Mouse (Mus musculus) CH12.LX (cell line): Measurements from ENCODE around the gene Pdk2.

Experiments used
- CHD2 ChIP-seq: IDR thresholded peaks from 2 replicates; pipeline ENCODE4 v1.6.1; 2011; ENCODE audit warnings: low read length, improper control_type of control experiment
- CTCF ChIP-seq, 2 experiments: IDR thresholded peaks in 1 of 2; conservative IDR thresholded peaks in 1 of 2; 2 replicates each; pipeline ENCODE4 v1.5.1; 2011 to 2012; ENCODE audit warnings: low read depth in 2 of 2, low read length in 2 of 2, improper control_type of control experiment in 1 of 2, inconsistent platforms in 1 of 2, mild to moderate bottlenecking in 1 of 2, moderate library complexity in 1 of 2
- ELF1 ChIP-seq: IDR thresholded peaks from 2 replicates; pipeline ENCODE4 v1.6.1; 2014; ENCODE audit warnings: low read depth, mild to moderate bottlenecking, inconsistent platforms, low read length, improper control_type of control experiment
- EP300 ChIP-seq: IDR thresholded peaks from 2 replicates; pipeline ENCODE4 v1.6.1; 2011; ENCODE audit warnings: low read length, improper control_type of control experiment
- ETS1 ChIP-seq: conservative IDR thresholded peaks from 2 replicates; pipeline ENCODE4 v1.6.1; 2012; ENCODE audit warnings: low read depth, mild to moderate bottlenecking, inconsistent platforms, low read length, improper control_type of control experiment, moderate library complexity
- KAT2A ChIP-seq: IDR thresholded peaks from 2 replicates; pipeline ENCODE4 v1.6.1; 2012; ENCODE audit warnings: low read length, improper control_type of control experiment, inconsistent platforms; ENCODE audit not compliant: insufficient replicate concordance
- MAX ChIP-seq: IDR thresholded peaks from 2 replicates; pipeline ENCODE4 v1.6.1; 2011; ENCODE audit warnings: low read length, improper control_type of control experiment
- MAZ ChIP-seq: IDR thresholded peaks from 2 replicates; pipeline ENCODE4 v1.6.1; 2012; ENCODE audit warnings: low read depth, mild to moderate bottlenecking, inconsistent platforms, low read length, improper control_type of control experiment, moderate library complexity
- MEF2A ChIP-seq: IDR thresholded peaks from 2 replicates; pipeline ENCODE4 v1.6.1; 2014; ENCODE audit warnings: low read depth, mild to moderate bottlenecking, inconsistent platforms, low read length, improper control_type of control experiment, borderline replicate concordance
- POLR2A ChIP-seq: IDR thresholded peaks from 2 replicates; pipeline ENCODE4 v1.6.1; 2011; ENCODE audit warnings: low read depth, mild to moderate bottlenecking, improper control_type of control experiment, low read length
- RAD21 ChIP-seq: IDR thresholded peaks from 2 replicates; pipeline ENCODE4 v1.6.1; 2011; ENCODE audit warnings: low read depth, mild to moderate bottlenecking, low read length, improper control_type of control experiment, moderate library complexity
- SIN3A ChIP-seq: IDR thresholded peaks from 2 replicates; pipeline ENCODE4 v1.6.1; 2012; ENCODE audit warnings: low read length, improper control_type of control experiment, inconsistent platforms
- TCF12 ChIP-seq: IDR thresholded peaks from 2 replicates; pipeline ENCODE4 v1.6.1; 2014; ENCODE audit warnings: low read depth, mild to moderate bottlenecking, inconsistent platforms, low read length, improper control_type of control experiment
- USF1 ChIP-seq: IDR thresholded peaks from 2 replicates; pipeline ENCODE4 v1.6.1; 2014; ENCODE audit warnings: low read depth, mild to moderate bottlenecking, inconsistent platforms, low read length, improper control_type of control experiment

GRCm38 (mm10) chr11:95006038-95006437 lies 35.1 kb downstream of the Pdk2 start:
- TF ChIP-seq MEF2A (no peak), EP300 (no peak), CTCF (conservative IDR thresholded peaks at IDR 0.05 in 1 of 2, IDR thresholded peaks at IDR 0.05 in 1 of 2; ENCODE audit: low read depth in 2 of 2, low read length in 2 of 2) (no peak), RAD21 (no peak), POLR2A (no peak), CHD2 (no peak), ETS1 (no peak), TCF12 (no peak), SIN3A (no peak), USF1 (no peak), MAZ (no peak), MAX (no peak), KAT2A (no peak), ELF1 (no peak)
